Mouse (Mus musculus) liver, embryonic 12.5 days (tissue): Measurements from ENCODE around the gene Ctbp2. TPM values are rescaled to one million over a fixed set of nuclear protein-coding genes. Genes with fewer than 3 reads are reported as not detected.

Experiments used
- ATAC-seq: fragments of 200-750 bp; cut with Nextera tagmentation; 2 replicates; pipeline ENCODE4 v1.8.0; 2017; ENCODE audit warnings: moderate number of reproducible peaks, mild to moderate bottlenecking, moderate library complexity
- H3K27ac ChIP-seq: fragments of 300-500 bp; sonication (generic); 2 replicates; pipeline ENCODE4 v1.5.1; 2016; ENCODE audit warnings: mild to moderate bottlenecking
- H3K27me3 ChIP-seq: fragments of 300-500 bp; sonication (generic); replicated peaks from 2 replicates; pipeline ENCODE4 v1.6.1; 2016; ENCODE audit warnings: mild to moderate bottlenecking, moderate library complexity
- H3K36me3 ChIP-seq: fragments of 300-500 bp; sonication (generic); 2 replicates; pipeline ENCODE4 v1.6.1; 2016; ENCODE audit warnings: mild to moderate bottlenecking, moderate library complexity
- H3K4me1 ChIP-seq: fragments of 300-500 bp; sonication (generic); 2 replicates; pipeline ENCODE4 v1.6.1; 2016
- H3K4me2 ChIP-seq: fragments of 300-500 bp; sonication (generic); 2 replicates; pipeline ENCODE4 v1.6.1; 2016; ENCODE audit warnings: mild to moderate bottlenecking, moderate library complexity
- H3K4me3 ChIP-seq: fragments of 300-500 bp; sonication (generic); 2 replicates; pipeline ENCODE4 v1.5.1; 2016; ENCODE audit warnings: mild to moderate bottlenecking, moderate library complexity
- H3K9ac ChIP-seq: fragments of 300-500 bp; sonication (generic); 2 replicates; pipeline ENCODE4 v1.6.1; 2016; ENCODE audit warnings: mild to moderate bottlenecking, moderate library complexity
- H3K9me3 ChIP-seq: fragments of 300-500 bp; sonication (generic); replicated peaks from 2 replicates; pipeline ENCODE4 v1.6.1; 2016; ENCODE audit warnings: mild to moderate bottlenecking, moderate library complexity
- WGBS: fragments of 180-500 bp; shearing (Covaris S2); methylation state at CpG from one replicate; pipeline ENCODE4 v1.1.7; 2016; ENCODE audit not compliant: insufficient replicate concordance; 5-methylcytosine and 5-hydroxymethylcytosine counted together
- polyA plus RNA-seq: library from polyadenylated mRNA; unstranded; fragments of >200 nt; fragmentation: Nextera tagmentation; extraction: Ambion mirVana; gene quantifications from 2 replicates; pipeline ENCODE4 v1.2.1, GENCODE M21; 2016

Ctbp2 gene
- 23.1 and 24.1 TPM in 2 replicates for polyA plus RNA-seq

GRCm38 (mm10) chr7:133123999-133124700 is at the start of gene Ctbp2:
Ctbp2 (minus strand) TSS chr7:133124354.
- WGBS = 1% methylated on average over 57 of the region's 59 CpGs
- Histone ChIP-seq H3K9ac (peak within 1 kb of the TSS; percentile 82), H3K9me3 (no peaks in the 10 kb centered on the region), H3K27me3 (peaks cover 51% of the 10 kb centered on the region), H3K4me3 (peak within 1 kb of the TSS; percentile 73), H3K4me1 (peaks cover 39% of the 10 kb centered on the region), H3K36me3 (no peaks in the 10 kb centered on the region), H3K4me2 (peak within 1 kb of the TSS; percentile 98), H3K27ac (peak within 1 kb of the TSS; percentile 88)
- peak; percentile 86 for ATAC-seq

DNA sequence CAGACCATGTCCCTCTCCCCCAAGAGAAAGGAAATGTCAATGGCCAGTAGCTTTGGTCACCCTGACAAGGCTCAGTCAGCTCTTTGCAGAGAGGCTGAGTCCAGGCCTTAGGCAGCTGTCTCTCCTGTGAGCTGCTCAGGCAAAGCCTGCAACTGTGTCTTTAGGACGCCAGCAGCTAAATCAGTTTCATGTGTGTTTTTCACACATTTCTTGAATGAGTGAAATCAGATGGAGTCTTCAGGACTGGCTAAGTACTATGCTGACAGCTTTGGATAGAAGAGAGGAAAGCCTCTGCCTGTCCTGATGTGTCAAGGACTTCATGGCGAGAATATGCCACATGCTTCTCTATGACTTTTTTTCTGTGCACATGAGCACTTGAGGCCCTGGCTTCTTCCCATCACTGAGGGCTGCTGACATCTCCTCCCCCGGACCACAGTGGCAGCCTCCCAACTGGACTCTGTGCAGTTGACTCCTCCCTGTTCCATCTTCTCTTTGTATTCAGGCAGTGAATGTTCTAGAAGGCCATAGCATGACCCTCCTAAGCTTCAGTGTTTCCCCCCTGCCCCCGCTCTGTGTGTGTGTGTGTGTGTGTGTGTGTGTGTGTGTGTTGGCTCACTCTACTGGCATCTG is 47.4 kb upstream of the Ctbp2 start:
- Histone ChIP-seq H3K4me2 (no peak overlapping the region), H3K36me3 (no peaks in the 10 kb centered on the region), H3K4me3 (no peak overlapping the region), H3K9ac (no peak overlapping the region), H3K27me3 (no peaks in the 10 kb centered on the region), H3K9me3 (no peaks in the 10 kb centered on the region), H3K27ac (no peak overlapping the region), H3K4me1 (peaks cover 8% of the 10 kb centered on the region)
- WGBS = 55% methylated on average over 4 of the region's 4 CpGs
- ATAC-seq = no peak

DNA sequence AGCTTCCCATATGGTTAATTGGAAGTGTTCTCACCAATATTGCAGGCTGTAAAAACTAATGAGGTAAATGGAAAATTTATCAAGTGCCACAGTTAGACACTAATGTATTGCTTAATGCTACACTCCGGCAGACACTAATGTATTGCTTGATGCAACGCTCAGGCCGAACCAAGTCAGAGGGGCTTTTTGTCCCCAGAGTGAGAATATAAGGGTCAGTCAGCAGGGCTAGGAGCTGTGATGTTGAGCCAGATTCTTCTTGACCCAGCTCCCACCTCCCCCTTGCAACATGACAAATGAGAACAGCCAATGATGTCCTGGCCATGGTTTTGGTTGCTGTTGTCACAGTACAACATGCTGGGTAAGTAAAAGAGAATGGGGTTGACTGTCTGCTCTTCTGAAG is 44.8 kb upstream of the Ctbp2 start:
- Histone ChIP-seq H3K4me3 (no peak overlapping the region), H3K4me1 (no peaks in the 10 kb centered on the region), H3K9me3 (no peaks in the 10 kb centered on the region), H3K9ac (no peak overlapping the region), H3K27me3 (no peaks in the 10 kb centered on the region), H3K36me3 (no peaks in the 10 kb centered on the region), H3K27ac (no peak overlapping the region), H3K4me2 (no peak overlapping the region)
- ATAC-seq = no peak
- WGBS = 87% methylated on average over 3 of the region's 3 CpGs

DNA sequence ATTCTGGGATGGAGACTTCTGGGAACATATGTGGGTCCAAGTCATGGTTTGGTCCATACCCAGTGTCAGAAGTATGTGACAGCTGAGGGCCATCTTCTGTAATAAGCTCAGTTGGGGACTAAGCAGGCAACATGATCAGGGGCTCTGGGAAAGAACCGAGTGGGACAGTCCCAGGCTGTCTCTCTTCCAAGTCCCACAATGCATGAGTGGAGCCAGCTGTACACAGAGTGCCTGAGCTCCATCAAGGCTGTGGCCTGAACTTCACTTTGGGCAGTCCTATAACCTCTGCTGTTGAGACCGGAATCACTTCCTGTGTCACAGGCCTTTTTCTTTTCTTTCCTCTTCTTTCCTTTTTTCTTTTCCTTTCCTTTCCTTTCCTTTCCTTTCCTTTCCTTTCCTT is 43.7 kb upstream of the Ctbp2 start:
- H3K9ac ChIP-seq = no peak overlapping the region
- no peak for ATAC-seq
- WGBS = 67% methylated on average over 2 of the region's 2 CpGs
- no peak overlapping the region for H3K4me2 ChIP-seq
- no peak overlapping the region for H3K27ac ChIP-seq
- no peaks in the 10 kb centered on the region for H3K36me3 ChIP-seq
- no peaks in the 10 kb centered on the region for H3K4me1 ChIP-seq
- no peaks in the 10 kb centered on the region for H3K27me3 ChIP-seq
- H3K9me3 ChIP-seq = no peaks in the 10 kb centered on the region
- H3K4me3 ChIP-seq = no peak overlapping the region

- Histone ChIP-seq H3K4me2 (no peak overlapping the region), H3K27ac (no peak overlapping the region), H3K9me3 (no peaks in the 10 kb centered on the region), H3K27me3 (no peaks in the 10 kb centered on the region), H3K4me3 (no peak overlapping the region), H3K36me3 (no peaks in the 10 kb centered on the region), H3K4me1 (no peaks in the 10 kb centered on the region), H3K9ac (no peak overlapping the region)
- 46% methylated on average over 2 of the region's 2 CpGs for WGBS
- ATAC-seq = no peak
Measured at GRCm38 (mm10) chr7:133164770-133165169, 40.6 kb upstream of the Ctbp2 start.

GRCm38 (mm10) chr7:133163011-133163410 is 38.9 kb upstream of the Ctbp2 start:
- H3K4me1 ChIP-seq = no peaks in the 10 kb centered on the region

DNA sequence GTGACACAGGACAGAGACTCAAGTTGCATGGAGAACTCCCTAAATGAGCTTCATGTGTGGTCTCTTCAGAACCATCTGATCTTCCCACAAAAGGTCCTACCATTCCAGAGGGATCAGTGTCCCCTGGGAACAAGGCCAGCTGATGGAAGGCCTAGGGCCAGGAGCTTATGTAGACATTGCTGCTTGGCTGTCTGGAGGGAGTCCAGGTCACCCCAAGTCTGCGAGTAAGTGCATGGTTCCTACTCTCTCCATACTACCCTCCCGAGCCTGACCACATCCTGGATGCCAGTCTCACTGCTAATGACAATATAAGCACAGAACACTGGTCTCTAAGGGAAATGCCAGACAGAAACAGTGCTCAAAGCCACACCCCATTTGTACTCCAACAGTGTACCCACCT is 38.0 kb upstream of the Ctbp2 start:
- Histone ChIP-seq H3K9me3 (no peaks in the 10 kb centered on the region), H3K4me2 (no peak overlapping the region), H3K9ac (no peak overlapping the region), H3K27ac (no peak overlapping the region), H3K4me3 (no peak overlapping the region), H3K4me1 (no peaks in the 10 kb centered on the region), H3K36me3 (no peaks in the 10 kb centered on the region), H3K27me3 (no peaks in the 10 kb centered on the region)
- WGBS = 30% methylated on average over 2 of the region's 2 CpGs
- ATAC-seq = no peak

More at GRCm38 (mm10) chr7:133163011-133163410, 38.9 kb upstream of the Ctbp2 start:
- Histone ChIP-seq H3K9me3 (no peaks in the 10 kb centered on the region), H3K27ac (no peak overlapping the region), H3K4me3 (no peak overlapping the region), H3K36me3 (no peaks in the 10 kb centered on the region), H3K27me3 (no peaks in the 10 kb centered on the region), H3K9ac (no peak overlapping the region), H3K4me2 (no peak overlapping the region)
- 58% methylated on average over 5 of the region's 5 CpGs for WGBS
- no peak for ATAC-seq

- Histone ChIP-seq H3K4me2 (no peak overlapping the region), H3K4me1 (no peaks in the 10 kb centered on the region), H3K9ac (no peak overlapping the region), H3K4me3 (no peak overlapping the region), H3K27ac (no peak overlapping the region), H3K9me3 (no peaks in the 10 kb centered on the region), H3K27me3 (no peaks in the 10 kb centered on the region), H3K36me3 (no peaks in the 10 kb centered on the region)
- WGBS = 69% methylated on average over 7 of the region's 7 CpGs
- no peak for ATAC-seq
Measured at GRCm38 (mm10) chr7:133161362-133162080, 37.4 kb upstream of the Ctbp2 start.

GRCm38 (mm10) chr7:133159519-133159918 is 35.4 kb upstream of the Ctbp2 start:
- no peak for ATAC-seq
- Histone ChIP-seq H3K36me3 (no peaks in the 10 kb centered on the region), H3K4me2 (no peak overlapping the region), H3K27me3 (no peaks in the 10 kb centered on the region), H3K27ac (no peak overlapping the region), H3K4me3 (no peak overlapping the region), H3K4me1 (no peaks in the 10 kb centered on the region), H3K9me3 (no peaks in the 10 kb centered on the region), H3K9ac (no peak overlapping the region)
- 74% methylated on average over 3 of the region's 3 CpGs for WGBS

DNA sequence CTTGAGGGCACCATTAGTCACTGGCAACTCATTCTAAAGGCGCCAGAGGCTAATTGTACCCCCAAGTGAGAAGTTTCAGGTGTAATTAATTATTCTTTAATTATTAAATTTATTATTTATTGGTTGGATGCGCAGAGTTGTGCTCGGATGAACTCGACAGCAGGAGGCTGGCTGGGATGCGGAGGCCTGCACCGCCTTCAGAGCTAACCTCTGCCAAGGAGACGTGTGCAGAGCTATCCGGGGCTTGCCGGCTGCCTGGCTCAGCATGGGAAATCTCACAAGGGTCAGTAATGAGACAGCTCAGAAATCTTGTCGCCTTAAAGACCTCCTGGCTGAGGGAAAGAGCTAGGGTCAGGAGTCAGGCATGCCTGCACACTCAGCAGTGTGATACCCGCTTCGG is 31.5 kb upstream of the Ctbp2 start:
- 76% methylated on average over 12 of the region's 12 CpGs for WGBS
- Histone ChIP-seq H3K4me3 (no peak overlapping the region), H3K4me1 (no peaks in the 10 kb centered on the region), H3K27me3 (no peaks in the 10 kb centered on the region), H3K4me2 (no peak overlapping the region), H3K9ac (no peak overlapping the region), H3K36me3 (no peaks in the 10 kb centered on the region), H3K9me3 (no peaks in the 10 kb centered on the region), H3K27ac (no peak overlapping the region)
- ATAC-seq = no peak

GRCm38 (mm10) chr7:133154846-133155245 is 30.7 kb upstream of the Ctbp2 start:
- H3K36me3 ChIP-seq = no peaks in the 10 kb centered on the region
- no peak overlapping the region for H3K4me2 ChIP-seq

GRCm38 (mm10) chr7:133139689-133140336 is 15.7 kb upstream of the Ctbp2 start:
- no peak overlapping the region for H3K4me2 ChIP-seq
- WGBS = 68% methylated on average over 8 of the region's 8 CpGs
- H3K27me3 ChIP-seq = no peaks in the 10 kb centered on the region
- H3K4me1 ChIP-seq = no peaks in the 10 kb centered on the region
- no peak overlapping the region for H3K9ac ChIP-seq
- H3K9me3 ChIP-seq = no peaks in the 10 kb centered on the region
- ATAC-seq = no peak
- no peak overlapping the region for H3K27ac ChIP-seq
- no peaks in the 10 kb centered on the region for H3K36me3 ChIP-seq
- no peak overlapping the region for H3K4me3 ChIP-seq

More at GRCm38 (mm10) chr7:133154846-133155245, 30.7 kb upstream of the Ctbp2 start:
- H3K4me3 ChIP-seq = no peak overlapping the region
- no peak overlapping the region for H3K27ac ChIP-seq
- 63% methylated on average over 6 of the region's 6 CpGs for WGBS
- no peaks in the 10 kb centered on the region for H3K27me3 ChIP-seq
- no peak for ATAC-seq
- H3K4me1 ChIP-seq = no peaks in the 10 kb centered on the region
- H3K9ac ChIP-seq = no peak overlapping the region
- H3K9me3 ChIP-seq = no peaks in the 10 kb centered on the region
